12 mouse cellular contexts compared by ENCODE assay signal in genomic region chr10:80170052-80170451, GRCm38 (mm10). TPM values are rescaled to one million over a fixed set of nuclear protein-coding genes. Genes with fewer than 3 reads are reported as not detected.
DNase-seq lines count a peak whose midpoint lies in the region; ATAC-seq and TF ChIP-seq lines count a peak whose summit lies in the region.
"Had no signal": no experiment of that assay in that cellular context is flagged by ENCODE, and none has a peak within 500 bp of the region (broad histone marks: within the 10 kb centered on the region; RNA-seq: fewer than 3 reads in every experiment).

No protein-coding gene starts in this region.

- no peak for ATAC-seq in forebrain, embryonic 13.5 days
- no peak for ATAC-seq in forebrain, postnatal 0 days
- no peak for ATAC-seq in embryonic facial prominence, embryonic 12.5 days (ENCODE audit: insufficient number of reproducible peaks, insufficient read depth, low FRiP score, low TSS enrichment)
- ATAC-seq: activated CD4-positive, CD25-positive, alpha-beta regulatory T cell, adult 4 months had no signal

- H3K9me3 ChIP-seq in forebrain, embryonic 13.5 days (replicated peaks), result no peaks in the 10 kb centered on the region
- no peaks in the 10 kb centered on the region for H3K9me3 ChIP-seq in forebrain, postnatal 0 days (ENCODE audit: low read length)
- no peaks in the 10 kb centered on the region for H3K9me3 ChIP-seq in embryonic facial prominence, embryonic 12.5 days
- H3K9me3 ChIP-seq in limb, embryonic 10.5 days (replicated peaks), result no peaks in the 10 kb centered on the region

- peak overlapping the region; percentile 14 for H3K9ac ChIP-seq in forebrain, embryonic 13.5 days
- no peak overlapping the region for H3K9ac ChIP-seq in forebrain, postnatal 0 days
- peak overlapping the region; percentile 10; the same call in 1 of the 2 replicates for H3K9ac ChIP-seq in embryonic facial prominence, embryonic 12.5 days

- no peak for DNase-seq in forebrain, postnatal 0 days
- no peak for DNase-seq in layer of hippocampus, adult 2 months (ENCODE audit: low spot score in 2 of 2)
- no peak for DNase-seq in layer of hippocampus, postnatal 14 days (ENCODE audit: low spot score in 2 of 2)
- no peak for DNase-seq in limb, embryonic 10.5 days (ENCODE audit: low spot score)
- DNase-seq in spleen, postnatal 36 days (ENCODE audit: low spot score in 2 of 2), result no peak
- DNase-seq: gastrocnemius, postnatal 25 days; heart, postnatal 36 days had no signal

- TF ChIP-seq CTCF in forebrain, postnatal 0 days (IDR thresholded peaks at IDR 0.05; ENCODE audit: low read depth), result no peak
- no peak for TF ChIP-seq CTCF in layer of hippocampus, adult 2 months (conservative IDR thresholded peaks at IDR 0.05)

- peaks cover 61% of the 10 kb centered on the region for H3K4me1 ChIP-seq in forebrain, embryonic 13.5 days
- H3K4me1 ChIP-seq in forebrain, postnatal 0 days (ENCODE audit: insufficient read depth), result peaks cover 23% of the 10 kb centered on the region
- peaks cover 46% of the 10 kb centered on the region for H3K4me1 ChIP-seq in embryonic facial prominence, embryonic 12.5 days
- peaks cover 64% of the 10 kb centered on the region for H3K4me1 ChIP-seq in limb, embryonic 10.5 days

- H3K27ac ChIP-seq in forebrain, embryonic 13.5 days, result no peak overlapping the region; the same call in 1 of the 2 replicates
- no peak overlapping the region for H3K27ac ChIP-seq in forebrain, postnatal 0 days (ENCODE audit: low read depth, low read length)
- H3K27ac ChIP-seq in layer of hippocampus, adult 2 months, result peak overlapping the region; percentile 92
- H3K27ac ChIP-seq in embryonic facial prominence, embryonic 12.5 days, result no peak overlapping the region
- H3K27ac ChIP-seq in limb, embryonic 10.5 days, result no peak overlapping the region; the same call in 1 of the 2 replicates
- H3K27ac ChIP-seq: macrophage had no signal

- peak overlapping the region; percentile 79; the same call in 1 of the 2 replicates for H3K4me2 ChIP-seq in forebrain, embryonic 13.5 days
- no peak overlapping the region for H3K4me2 ChIP-seq in forebrain, postnatal 0 days (ENCODE audit: low read depth)
- no peak overlapping the region for H3K4me2 ChIP-seq in embryonic facial prominence, embryonic 12.5 days (replicated peaks)
- H3K4me2 ChIP-seq: liver, embryonic 11.5 days had no signal

- 98% methylated on average over 16 of the region's 16 CpGs for WGBS in forebrain, embryonic 13.5 days
- 94% methylated on average over 16 of the region's 16 CpGs for WGBS in forebrain, postnatal 0 days
- 97% methylated on average over 16 of the region's 16 CpGs for WGBS in embryonic facial prominence, embryonic 12.5 days
- 95% methylated on average over 16 of the region's 16 CpGs for WGBS in limb, embryonic 10.5 days

- no peaks in the 10 kb centered on the region for H3K27me3 ChIP-seq in forebrain, embryonic 13.5 days
- H3K27me3 ChIP-seq in forebrain, postnatal 0 days (ENCODE audit: insufficient read depth, low read length), result no peaks in the 10 kb centered on the region
- H3K27me3 ChIP-seq in embryonic facial prominence, embryonic 12.5 days, result no peaks in the 10 kb centered on the region
- no peaks in the 10 kb centered on the region for H3K27me3 ChIP-seq in limb, embryonic 10.5 days (ENCODE audit: low read depth, poor library complexity, severe bottlenecking)

- H3K4me3 ChIP-seq in forebrain, embryonic 13.5 days, result no peak overlapping the region
- no peak overlapping the region for H3K4me3 ChIP-seq in forebrain, postnatal 0 days (ENCODE audit: low read depth, low read length)
- no peak overlapping the region for H3K4me3 ChIP-seq in layer of hippocampus, adult 2 months
- H3K4me3 ChIP-seq in embryonic facial prominence, embryonic 12.5 days, result 0 out of 2 replicates have a peak overlapping the region, but pooled peaks have one; percentile 2
- H3K4me3 ChIP-seq in limb, embryonic 10.5 days, result peak overlapping the region; percentile 27

- H3K36me3 ChIP-seq in forebrain, embryonic 13.5 days (ENCODE audit: poor library complexity, severe bottlenecking), result peaks cover 33% of the 10 kb centered on the region
- peaks cover 27% of the 10 kb centered on the region for H3K36me3 ChIP-seq in forebrain, postnatal 0 days (ENCODE audit: insufficient read depth)
- peaks cover 27% of the 10 kb centered on the region for H3K36me3 ChIP-seq in embryonic facial prominence, embryonic 12.5 days
- H3K36me3 ChIP-seq in limb, embryonic 10.5 days, result peaks cover 36% of the 10 kb centered on the region

RNA-seq across cellular contexts. Expression of gene 1600002K03Rik, which starts 2.7 kb away (rescaled TPM):
- polyA plus RNA-seq in forebrain, embryonic 13.5 days (2015; fragmentation: Nextera tagmentation; extraction: Ambion mirVana), result 12.2 and 12.6 TPM in 2 replicates
- total RNA-seq in forebrain, postnatal 0 days (2014; rRNA removed), result 4.2 and 5.0 TPM in 2 replicates
- polyA plus RNA-seq in forebrain, postnatal 0 days (2015; fragmentation: Nextera tagmentation; extraction: Ambion mirVana), result 5.0 and 6.0 TPM in 2 replicates
- total RNA-seq in layer of hippocampus, adult 2 months (2021), result 1 to 10 TPM; 7.0 to 7.4 TPM
- total RNA-seq in layer of hippocampus, postnatal 14 days (2021), result 1 to 10 TPM; 5.1 to 5.2 TPM
- polyA plus RNA-seq in embryonic facial prominence, embryonic 12.5 days (2016; fragmentation: Nextera tagmentation; extraction: Ambion mirVana), result 11.6 and 13.0 TPM in 2 replicates
- polyA plus RNA-seq in limb, embryonic 10.5 days (2016; fragmentation: Nextera tagmentation; extraction: Ambion mirVana), result 8.7 and 13.1 TPM in 2 replicates

RNA-seq across cellular contexts. Expression of gene Cirbp, which starts 4.3 kb away (rescaled TPM):
- polyA plus RNA-seq in forebrain, embryonic 13.5 days (2015; fragmentation: Nextera tagmentation; extraction: Ambion mirVana), result 274 and 308 TPM in 2 replicates
- total RNA-seq in forebrain, postnatal 0 days (2014; rRNA removed), result 345 and 424 TPM in 2 replicates
- polyA plus RNA-seq in forebrain, postnatal 0 days (2015; fragmentation: Nextera tagmentation; extraction: Ambion mirVana), result 834 and 838 TPM in 2 replicates
- 100 to 1,000 TPM in 1 of 2 experiments, 10 to 100 TPM in 1; 88.3 to 103 TPM for total RNA-seq in layer of hippocampus, adult 2 months (2021)
- 100 to 1,000 TPM in 1 of 2 experiments, 10 to 100 TPM in 1; 93.5 to 126 TPM for total RNA-seq in layer of hippocampus, postnatal 14 days (2021)
- polyA plus RNA-seq in embryonic facial prominence, embryonic 12.5 days (2016; fragmentation: Nextera tagmentation; extraction: Ambion mirVana), result 151 and 159 TPM in 2 replicates
- polyA plus RNA-seq in limb, embryonic 10.5 days (2016; fragmentation: Nextera tagmentation; extraction: Ambion mirVana), result 90.7 and 129 TPM in 2 replicates

RNA-seq across cellular contexts. Expression of gene Efna2, which starts 9.2 kb away (rescaled TPM):
- 17.7 and 19.5 TPM in 2 replicates for polyA plus RNA-seq in forebrain, embryonic 13.5 days (2015; fragmentation: Nextera tagmentation; extraction: Ambion mirVana)
- 29.0 and 30.9 TPM in 2 replicates for total RNA-seq in forebrain, postnatal 0 days (2014; rRNA removed)
- 30.6 and 31.3 TPM in 2 replicates for polyA plus RNA-seq in forebrain, postnatal 0 days (2015; fragmentation: Nextera tagmentation; extraction: Ambion mirVana)
- 1 to 10 TPM; 7.1 to 9.7 TPM for total RNA-seq in layer of hippocampus, adult 2 months (2021)
- total RNA-seq in layer of hippocampus, postnatal 14 days (2021), result 10 to 100 TPM; 14.8 TPM
- 55.8 and 56.9 TPM in 2 replicates for polyA plus RNA-seq in embryonic facial prominence, embryonic 12.5 days (2016; fragmentation: Nextera tagmentation; extraction: Ambion mirVana)
- polyA plus RNA-seq in limb, embryonic 10.5 days (2016; fragmentation: Nextera tagmentation; extraction: Ambion mirVana), result 63.1 and 66.8 TPM in 2 replicates
- polyA plus RNA-seq: activated CD4-positive, CD25-positive, alpha-beta regulatory T cell, adult 4 months had no signal

RNA-seq across cellular contexts. Expression of gene Midn, which starts 22.0 kb away (rescaled TPM):
- 35.1 and 37.9 TPM in 2 replicates for polyA plus RNA-seq in forebrain, embryonic 13.5 days (2015; fragmentation: Nextera tagmentation; extraction: Ambion mirVana)
- 91.5 and 120 TPM in 2 replicates for total RNA-seq in forebrain, postnatal 0 days (2014; rRNA removed)
- polyA plus RNA-seq in forebrain, postnatal 0 days (2015; fragmentation: Nextera tagmentation; extraction: Ambion mirVana), result 19.3 and 21.3 TPM in 2 replicates
- 10 to 100 TPM; 53.1 to 54.5 TPM for total RNA-seq in layer of hippocampus, adult 2 months (2021)
- 10 to 100 TPM; 90.9 to 100.0 TPM for total RNA-seq in layer of hippocampus, postnatal 14 days (2021)
- 33.4 and 35.1 TPM in 2 replicates for polyA plus RNA-seq in embryonic facial prominence, embryonic 12.5 days (2016; fragmentation: Nextera tagmentation; extraction: Ambion mirVana)
- polyA plus RNA-seq in limb, embryonic 10.5 days (2016; fragmentation: Nextera tagmentation; extraction: Ambion mirVana), result 26.2 and 27.1 TPM in 2 replicates

RNA-seq across cellular contexts. Expression of gene Cbarp, which starts 29.4 kb away (rescaled TPM):
- polyA plus RNA-seq in forebrain, embryonic 13.5 days (2015; fragmentation: Nextera tagmentation; extraction: Ambion mirVana), result 21.2 and 26.8 TPM in 2 replicates
- total RNA-seq in forebrain, postnatal 0 days (2014; rRNA removed), result 114 and 151 TPM in 2 replicates
- 57.5 and 68.2 TPM in 2 replicates for polyA plus RNA-seq in forebrain, postnatal 0 days (2015; fragmentation: Nextera tagmentation; extraction: Ambion mirVana)
- total RNA-seq in layer of hippocampus, adult 2 months (2021), result 100 to 1,000 TPM; 331 to 341 TPM
- 100 to 1,000 TPM; 401 to 436 TPM for total RNA-seq in layer of hippocampus, postnatal 14 days (2021)
- 8.4 and 8.5 TPM in 2 replicates for polyA plus RNA-seq in embryonic facial prominence, embryonic 12.5 days (2016; fragmentation: Nextera tagmentation; extraction: Ambion mirVana)
- polyA plus RNA-seq in limb, embryonic 10.5 days (2016; fragmentation: Nextera tagmentation; extraction: Ambion mirVana), result 3.3 and 4.7 TPM in 2 replicates

Comparison
In these comparisons a context has a peak if more than half of its experiments do, and no peak if none do; other contexts are left out.
1. H3K4me3 ChIP-seq: peak in embryonic facial prominence, embryonic 12.5 days (single experiment) and limb, embryonic 10.5 days (single experiment); none in forebrain, embryonic 13.5 days (single experiment), forebrain, postnatal 0 days (single experiment) and layer of hippocampus, adult 2 months (single experiment).